10 mouse cellular contexts compared by ENCODE assay signal in the genomic region with DNA sequence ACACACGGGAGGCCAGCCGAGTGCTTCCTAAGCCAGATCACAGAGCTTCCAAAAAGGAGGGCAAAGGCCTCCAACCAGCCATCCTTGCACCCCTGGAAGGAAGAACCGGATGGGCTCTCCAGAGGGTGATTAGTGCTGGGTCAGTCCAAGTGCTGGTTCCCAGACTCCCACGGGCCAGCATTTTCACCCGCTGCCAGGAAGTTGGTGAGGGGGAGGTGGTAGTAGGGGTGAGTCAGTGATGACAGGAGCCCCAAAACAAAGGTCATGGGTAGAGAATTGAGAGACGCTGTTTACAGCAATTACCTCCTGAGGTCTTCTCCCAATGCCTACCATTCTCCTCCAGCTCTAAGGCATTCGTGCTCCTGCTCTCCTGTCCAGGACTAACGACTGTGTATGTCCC. TPM values are rescaled to one million over a fixed set of nuclear protein-coding genes. Genes with fewer than 3 reads are reported as not detected.
DNase-seq lines count a peak whose midpoint lies in the region; ATAC-seq and TF ChIP-seq lines count a peak whose summit lies in the region.
"Had no signal": no experiment of that assay in that cellular context is flagged by ENCODE, and none has a peak within 500 bp of the region (broad histone marks: within the 10 kb centered on the region; RNA-seq: fewer than 3 reads in every experiment).

No protein-coding gene starts in this region.

- TF ChIP-seq CTCF in lung, postnatal 0 days (IDR thresholded peaks at IDR 0.05), result no peak

- H3K4me2 ChIP-seq in lung, postnatal 0 days (replicated peaks; ENCODE audit: low read depth, low read length), result no peak overlapping the region
- H3K4me2 ChIP-seq in myocyte (ENCODE audit: low read depth), result peak overlapping the region; percentile 88
- no peak overlapping the region for H3K4me2 ChIP-seq in midbrain, embryonic 15.5 days
- H3K4me2 ChIP-seq in forebrain, embryonic 15.5 days (replicated peaks), result no peak overlapping the region

- H3K9ac ChIP-seq in lung, postnatal 0 days (replicated peaks; ENCODE audit: low read depth), result no peak overlapping the region
- no peak overlapping the region for H3K9ac ChIP-seq in midbrain, embryonic 15.5 days
- H3K9ac ChIP-seq in forebrain, embryonic 15.5 days (replicated peaks), result no peak overlapping the region

- ATAC-seq in CD4-positive, CD25-positive, alpha-beta regulatory T cell, adult 4 months, result no peak
- ATAC-seq in lung, postnatal 0 days, result no peak
- no peak for ATAC-seq in midbrain, embryonic 15.5 days (replicated peaks)
- no peak for ATAC-seq in forebrain, embryonic 15.5 days (replicated peaks)

- peaks cover 7% of the 10 kb centered on the region; the same call in 1 of the 2 replicates for H3K4me1 ChIP-seq in lung, postnatal 0 days (ENCODE audit: insufficient read depth, low read depth, low read length)
- H3K4me1 ChIP-seq in midbrain, embryonic 15.5 days, result peaks cover 11% of the 10 kb centered on the region
- peaks cover 13% of the 10 kb centered on the region for H3K4me1 ChIP-seq in forebrain, embryonic 15.5 days

- peaks cover 8% of the 10 kb centered on the region for H3K79me2 ChIP-seq in myocyte (ENCODE audit: control insufficient read depth, insufficient read depth)

- no peak for TF ChIP-seq POLR2A in myocyte (IDR thresholded peaks at IDR 0.05; ENCODE audit: insufficient read length, low read depth)

- H3K27me3 ChIP-seq in lung, postnatal 0 days (replicated peaks; ENCODE audit: insufficient read depth, low read length), result no peaks in the 10 kb centered on the region
- H3K27me3 ChIP-seq in myocyte (ENCODE audit: control insufficient read depth, insufficient read depth, insufficient read length), result no peaks in the 10 kb centered on the region
- peaks cover 12% of the 10 kb centered on the region; the same call in 1 of the 2 replicates for H3K27me3 ChIP-seq in midbrain, embryonic 15.5 days (replicated peaks)
- peaks cover 18% of the 10 kb centered on the region for H3K27me3 ChIP-seq in forebrain, embryonic 15.5 days

- no peaks in the 10 kb centered on the region for H3K9me3 ChIP-seq in lung, postnatal 0 days (ENCODE audit: low read length)
- no peaks in the 10 kb centered on the region for H3K9me3 ChIP-seq in midbrain, embryonic 15.5 days
- no peaks in the 10 kb centered on the region for H3K9me3 ChIP-seq in forebrain, embryonic 15.5 days
- H3K9me3 ChIP-seq: hindbrain, embryonic 10.5 days had no signal

- no peak overlapping the region for H3ac ChIP-seq in myocyte (ENCODE audit: control insufficient read depth, insufficient read length)

- no peak overlapping the region for H3K4me3 ChIP-seq in lung, postnatal 0 days (ENCODE audit: low read depth, low read length)
- peak overlapping the region; percentile 29 for H3K4me3 ChIP-seq in myocyte
- H3K4me3 ChIP-seq in midbrain, embryonic 15.5 days, result no peak overlapping the region
- no peak overlapping the region for H3K4me3 ChIP-seq in forebrain, embryonic 15.5 days

- no peak for TF ChIP-seq EP300 in lung, postnatal 0 days (IDR thresholded peaks at IDR 0.05)

- 60% methylated on average over 8 of the region's 8 CpGs for WGBS in lung, postnatal 0 days
- WGBS in midbrain, embryonic 15.5 days, result 79% methylated on average over 8 of the region's 8 CpGs
- 72% methylated on average over 8 of the region's 8 CpGs for WGBS in forebrain, embryonic 15.5 days

- peak; percentile 53 for DNase-seq in CD4-positive, CD25-positive, alpha-beta regulatory T cell, adult 2 months (ENCODE audit: low read depth, low spot score)
- peak; percentile 24 for DNase-seq in lung, postnatal 0 days (ENCODE audit: low spot score)
- no peak for DNase-seq in lung, postnatal 4 days
- DNase-seq in brain, adult 2 months (ENCODE audit: low read depth, low spot score), result peak; percentile 37

- no peaks in the 10 kb centered on the region for H3K36me3 ChIP-seq in lung, postnatal 0 days (ENCODE audit: insufficient read depth, low read length)
- H3K36me3 ChIP-seq in myocyte (ENCODE audit: control insufficient read depth, insufficient read depth), result no peaks in the 10 kb centered on the region
- no peaks in the 10 kb centered on the region for H3K36me3 ChIP-seq in midbrain, embryonic 15.5 days (replicated peaks)
- H3K36me3 ChIP-seq in forebrain, embryonic 15.5 days, result no peaks in the 10 kb centered on the region
- H3K36me3 ChIP-seq: hindbrain, embryonic 10.5 days had no signal

- peak overlapping the region; percentile 15; the same call in 1 of the 2 replicates for H3K27ac ChIP-seq in lung, postnatal 0 days (ENCODE audit: low read length)
- no peak overlapping the region for H3K27ac ChIP-seq in midbrain, embryonic 15.5 days
- H3K27ac ChIP-seq in forebrain, embryonic 15.5 days (replicated peaks), result no peak overlapping the region

TF ChIP-seq in myocyte, 11 proteins besides CTCF, POLR2A, EP300 and RAD21:
- TF ChIP-seq MAX (IDR thresholded peaks at IDR 0.05; ENCODE audit: low read depth) (no peak), TCF3 (IDR thresholded peaks at IDR 0.05; ENCODE audit: insufficient read length, low read depth) (no peak), MYOD1 (IDR thresholded peaks at IDR 0.05; ENCODE audit: control insufficient read depth in 1 of 3, insufficient read length in 2 of 3, low read depth in 2 of 3) (no peak), REST (IDR thresholded peaks at IDR 0.05; ENCODE audit: insufficient read depth, insufficient read length) (no peak), SRF (IDR thresholded peaks at IDR 0.05; ENCODE audit: control insufficient read depth, insufficient read length, low read depth) (no peak), E2F4 (IDR thresholded peaks at IDR 0.05; ENCODE audit: insufficient read depth) (no peak), POLR2AphosphoS2 (IDR thresholded peaks at IDR 0.05; ENCODE audit: insufficient read length, low read depth) (no peak), MYOG (IDR thresholded peaks at IDR 0.05; ENCODE audit: control insufficient read depth in 1 of 3, insufficient read depth in 1 of 3, insufficient read length in 2 of 3, low read depth in 2 of 3) (no peak), USF1 (IDR thresholded peaks at IDR 0.05; ENCODE audit: low read depth) (no peak), CEBPB (IDR thresholded peaks at IDR 0.05; ENCODE audit: insufficient read depth, poor library complexity, severe bottlenecking) (no peak), TCF12 (IDR thresholded peaks at IDR 0.05; ENCODE audit: insufficient read depth, poor library complexity, severe bottlenecking) (no peak)

RNA-seq across cellular contexts. Expression of gene Pold4, which starts 1.3 kb away (rescaled TPM):
- 100 to 1,000 TPM; 117 to 127 TPM for polyA plus RNA-seq in CD4-positive, CD25-positive, alpha-beta regulatory T cell, adult 4 months (2017; shearing (Covaris generic))
- 58.6 and 63.6 TPM in 2 replicates for polyA plus RNA-seq in lung, postnatal 0 days (2015; fragmentation: Nextera tagmentation; extraction: Ambion mirVana)
- polyA plus RNA-seq in myocyte (2012; fragmentation: generic; extraction: Trizol), result 166 TPM
- 20.4 and 20.6 TPM in 2 replicates for polyA plus RNA-seq in midbrain, embryonic 15.5 days (2015; fragmentation: Nextera tagmentation; extraction: Ambion mirVana)
- polyA plus RNA-seq in forebrain, embryonic 15.5 days (2015; fragmentation: Nextera tagmentation; extraction: Ambion mirVana), result 17.2 and 18.1 TPM in 2 replicates

RNA-seq across cellular contexts. Expression of gene AC109138.7, which starts 16.3 kb away (rescaled TPM):
- polyA plus RNA-seq in CD4-positive, CD25-positive, alpha-beta regulatory T cell, adult 4 months (2017; shearing (Covaris generic)), result not detected
- polyA plus RNA-seq in lung, postnatal 0 days (2015; fragmentation: Nextera tagmentation; extraction: Ambion mirVana), result not detected in 2 replicates
- polyA plus RNA-seq in myocyte (2012; fragmentation: generic; extraction: Trizol), result not detected
- polyA plus RNA-seq in midbrain, embryonic 15.5 days (2015; fragmentation: Nextera tagmentation; extraction: Ambion mirVana), result not detected in 2 replicates
- polyA plus RNA-seq in forebrain, embryonic 15.5 days (2015; fragmentation: Nextera tagmentation; extraction: Ambion mirVana), result not detected in 2 replicates
- polyA plus RNA-seq: erythroblast, embryonic 14.5 days; hindbrain, embryonic 10.5 days had no signal

RNA-seq across cellular contexts. Expression of gene Clcf1, which starts 16.4 kb away (rescaled TPM):
- polyA plus RNA-seq in CD4-positive, CD25-positive, alpha-beta regulatory T cell, adult 4 months (2017; shearing (Covaris generic)), result 10 to 100 TPM; 35.0 to 46.5 TPM
- 7.6 and 8.0 TPM in 2 replicates for polyA plus RNA-seq in lung, postnatal 0 days (2015; fragmentation: Nextera tagmentation; extraction: Ambion mirVana)
- 11.5 TPM for polyA plus RNA-seq in myocyte (2012; fragmentation: generic; extraction: Trizol)
- 0.79 and 0.88 TPM in 2 replicates for polyA plus RNA-seq in midbrain, embryonic 15.5 days (2015; fragmentation: Nextera tagmentation; extraction: Ambion mirVana)
- 0.39 and 0.43 TPM in 2 replicates for polyA plus RNA-seq in forebrain, embryonic 15.5 days (2015; fragmentation: Nextera tagmentation; extraction: Ambion mirVana)
- polyA plus RNA-seq: erythroblast, embryonic 14.5 days had no signal

RNA-seq across cellular contexts. Expression of gene Rad9a, which starts 29.0 kb away (rescaled TPM):
- 10 to 100 TPM; 63.6 to 83.6 TPM for polyA plus RNA-seq in CD4-positive, CD25-positive, alpha-beta regulatory T cell, adult 4 months (2017; shearing (Covaris generic))
- polyA plus RNA-seq in lung, postnatal 0 days (2015; fragmentation: Nextera tagmentation; extraction: Ambion mirVana), result 14.1 and 14.3 TPM in 2 replicates
- 16.7 TPM for polyA plus RNA-seq in myocyte (2012; fragmentation: generic; extraction: Trizol)
- 23.7 and 24.9 TPM in 2 replicates for polyA plus RNA-seq in midbrain, embryonic 15.5 days (2015; fragmentation: Nextera tagmentation; extraction: Ambion mirVana)
- polyA plus RNA-seq in forebrain, embryonic 15.5 days (2015; fragmentation: Nextera tagmentation; extraction: Ambion mirVana), result 22.6 and 25.2 TPM in 2 replicates

RNA-seq across cellular contexts. Expression of gene Ppp1ca, which starts 38.5 kb away (rescaled TPM):
- 100 to 1,000 TPM; 835 to 936 TPM for polyA plus RNA-seq in CD4-positive, CD25-positive, alpha-beta regulatory T cell, adult 4 months (2017; shearing (Covaris generic))
- polyA plus RNA-seq in lung, postnatal 0 days (2015; fragmentation: Nextera tagmentation; extraction: Ambion mirVana), result 619 and 631 TPM in 2 replicates
- polyA plus RNA-seq in myocyte (2012; fragmentation: generic; extraction: Trizol), result 702 TPM
- 537 and 571 TPM in 2 replicates for polyA plus RNA-seq in midbrain, embryonic 15.5 days (2015; fragmentation: Nextera tagmentation; extraction: Ambion mirVana)
- 560 and 578 TPM in 2 replicates for polyA plus RNA-seq in forebrain, embryonic 15.5 days (2015; fragmentation: Nextera tagmentation; extraction: Ambion mirVana)

Comparison
In these comparisons a context has a peak if more than half of its experiments do, and no peak if none do; other contexts are left out.
1. DNase-seq: peak in CD4-positive, CD25-positive, alpha-beta regulatory T cell, adult 2 months (single experiment), lung, postnatal 0 days (single experiment) and brain, adult 2 months (single experiment); none in lung, postnatal 4 days (0 of 2).